Mouse (Mus musculus) hindbrain, embryonic 16.5 days (tissue): Measurements from ENCODE around the gene Wdfy4. TPM values are rescaled to one million over a fixed set of nuclear protein-coding genes. Genes with fewer than 3 reads are reported as not detected.

ENCODE experiments used
- ATAC-seq: fragments of 200-750 bp; cut with Nextera tagmentation; 2 replicates; pipeline ENCODE4 v1.8.0; 2017; ENCODE audit warnings: moderate TSS enrichment, moderate library complexity
- H3K27ac ChIP-seq: fragments of 300-500 bp; sonication (generic); 2 replicates; pipeline ENCODE4 v1.5.1; 2014; ENCODE audit warnings: low read depth, mild to moderate bottlenecking, control low read depth, low read length, moderate library complexity
- H3K27me3 ChIP-seq: fragments of 300-500 bp; sonication (generic); replicated peaks from 2 replicates; pipeline ENCODE4 v1.6.1; 2014; ENCODE audit warnings: low read length; ENCODE audit not compliant: control insufficient read depth, insufficient read depth
- H3K36me3 ChIP-seq: fragments of 300-500 bp; sonication (generic); 2 replicates; pipeline ENCODE4 v1.6.1; 2014; ENCODE audit warnings: mild to moderate bottlenecking, low read length, moderate library complexity, mixed read lengths; ENCODE audit not compliant: control insufficient read depth, insufficient read depth
- H3K4me1 ChIP-seq: fragments of 300-500 bp; sonication (generic); 2 replicates; pipeline ENCODE4 v1.6.1; 2014; ENCODE audit warnings: low read depth, low read length; ENCODE audit not compliant: control insufficient read depth, insufficient read depth
- H3K4me2 ChIP-seq: fragments of 300-500 bp; sonication (generic); 2 replicates; pipeline ENCODE4 v1.6.1; 2014; ENCODE audit warnings: mild to moderate bottlenecking, low read length, control low read depth, moderate library complexity
- H3K4me3 ChIP-seq: fragments of 300-500 bp; sonication (generic); 2 replicates; pipeline ENCODE4 v1.5.1; 2014; ENCODE audit warnings: mild to moderate bottlenecking, low read length, control low read depth, moderate library complexity
- H3K9ac ChIP-seq: fragments of 300-500 bp; sonication (generic); 2 replicates; pipeline ENCODE4 v1.6.1; 2014; ENCODE audit warnings: low read depth, mild to moderate bottlenecking, control low read depth, low read length, moderate library complexity
- H3K9me3 ChIP-seq: fragments of 300-500 bp; sonication (generic); 2 replicates; pipeline ENCODE4 v1.6.1; 2014; ENCODE audit warnings: mild to moderate bottlenecking, low read length, moderate library complexity; ENCODE audit not compliant: control insufficient read depth
- WGBS: fragments of 180-500 bp; shearing (Covaris S2); extraction: QIAGEN DNeasy Blood & Tissue Kit; methylation state at CpG from one replicate; pipeline ENCODE4 v1.1.7; 2014; 5-methylcytosine and 5-hydroxymethylcytosine counted together
- polyA plus RNA-seq: library from polyadenylated mRNA; unstranded; fragments of >200 nt; fragmentation: Nextera tagmentation; extraction: Ambion mirVana; gene quantifications from 2 replicates; pipeline ENCODE4 v1.2.1, GENCODE M21; 2015

The Wdfy4 gene
- polyA plus RNA-seq, 1 experiment from 2014 or later = 0.15 TPM

DNA sequence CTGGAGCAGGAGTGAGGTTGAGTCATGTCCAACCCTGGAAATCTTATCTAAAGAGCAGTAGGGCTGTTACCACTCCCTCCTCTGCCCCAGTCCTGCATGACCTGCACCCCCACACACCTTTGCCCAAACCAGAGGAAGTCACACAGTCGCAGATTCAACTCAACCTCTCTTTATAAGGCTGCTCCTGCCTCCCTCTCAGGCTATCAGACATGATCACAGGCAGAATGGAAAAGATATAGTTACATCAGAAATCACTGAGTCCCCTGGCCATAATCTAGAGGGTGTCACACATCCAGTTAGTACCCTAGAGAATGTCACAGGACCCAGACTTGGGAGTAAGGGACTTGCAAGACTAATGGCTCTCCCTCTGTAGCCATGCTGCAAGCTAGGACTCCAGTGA lies 68.7 kb downstream of the Wdfy4 start:
- Histone ChIP-seq H3K4me2 (no peak overlapping the region), H3K4me1 (no peaks in the 10 kb centered on the region), H3K4me3 (no peak overlapping the region), H3K27me3 (no peaks in the 10 kb centered on the region), H3K27ac (no peak overlapping the region), H3K9ac (no peak overlapping the region), H3K36me3 (no peaks in the 10 kb centered on the region), H3K9me3 (no peaks in the 10 kb centered on the region)
- 85% methylated on average over 1 of the region's 1 CpGs for WGBS
- no peak for ATAC-seq

DNA sequence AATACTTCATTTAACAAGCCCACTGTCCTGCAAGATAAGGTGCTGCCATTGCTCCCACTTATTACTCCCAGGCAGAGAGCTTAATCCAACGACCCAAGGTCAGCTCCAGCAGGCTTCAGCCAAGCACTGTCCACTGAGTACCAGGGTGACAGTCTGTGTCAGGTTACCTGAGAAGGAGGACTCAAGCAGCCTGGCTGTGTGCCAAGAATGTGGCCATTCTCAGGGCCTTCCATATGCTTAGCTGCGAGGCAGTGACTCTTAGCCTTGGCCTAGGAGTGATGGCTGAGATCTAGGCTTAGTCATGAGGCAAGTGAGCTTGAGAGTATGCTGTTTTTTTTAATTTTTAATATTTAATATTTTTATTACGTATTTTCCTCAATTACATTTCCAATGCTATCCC lies 80.5 kb downstream of the Wdfy4 start:
- Histone ChIP-seq H3K9ac (no peak overlapping the region), H3K9me3 (no peaks in the 10 kb centered on the region), H3K36me3 (no peaks in the 10 kb centered on the region), H3K27me3 (no peaks in the 10 kb centered on the region), H3K27ac (no peak overlapping the region), H3K4me1 (no peaks in the 10 kb centered on the region), H3K4me3 (no peak overlapping the region), H3K4me2 (no peak overlapping the region)
- no peak for ATAC-seq
- 88% methylated on average over 3 of the region's 3 CpGs for WGBS

DNA sequence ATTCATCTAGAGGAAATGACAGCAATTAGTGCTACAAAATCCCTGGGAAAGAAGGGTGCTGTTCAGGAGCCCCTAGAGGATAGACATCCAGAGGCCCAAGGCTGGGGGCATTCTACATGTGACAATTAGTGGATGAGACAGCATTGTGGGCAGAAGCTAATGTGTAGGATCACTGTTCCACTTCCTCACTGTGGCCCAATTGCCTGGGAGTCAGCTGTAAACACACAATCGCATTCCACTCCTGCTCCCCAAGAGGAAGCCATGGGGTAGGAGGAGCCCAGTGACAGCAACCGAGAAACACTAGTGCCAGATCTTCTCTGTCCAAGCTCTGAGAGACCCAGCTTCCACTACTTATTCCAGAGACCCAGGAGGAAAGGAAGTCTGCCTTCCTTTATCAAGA lies 83.7 kb downstream of the Wdfy4 start:
- Histone ChIP-seq H3K4me3 (no peak overlapping the region), H3K27me3 (no peaks in the 10 kb centered on the region), H3K9me3 (no peaks in the 10 kb centered on the region), H3K9ac (no peak overlapping the region), H3K4me1 (no peaks in the 10 kb centered on the region), H3K4me2 (no peak overlapping the region), H3K36me3 (no peaks in the 10 kb centered on the region), H3K27ac (no peak overlapping the region)
- ATAC-seq = no peak
- 68% methylated on average over 2 of the region's 2 CpGs for WGBS

DNA sequence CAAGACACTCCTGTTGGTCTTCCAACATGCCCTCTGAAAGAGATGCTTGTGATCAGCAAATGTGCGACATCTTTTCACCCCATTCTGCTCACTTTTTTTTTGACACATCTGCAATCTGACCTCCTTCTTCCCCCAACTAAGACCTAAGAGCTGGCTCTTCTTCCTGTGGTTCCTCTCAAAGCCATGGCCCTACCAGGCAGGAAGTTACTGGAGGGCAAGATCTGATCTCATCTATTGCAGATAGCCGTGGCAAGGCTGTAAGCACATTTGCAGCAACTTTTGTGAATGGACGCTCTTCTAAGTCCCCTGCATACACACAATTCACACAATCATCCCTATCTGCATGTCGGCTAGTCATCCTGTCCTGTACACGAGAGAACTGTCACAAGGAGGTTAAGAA lies 85.4 kb downstream of the Wdfy4 start:
- H3K9me3 ChIP-seq = no peaks in the 10 kb centered on the region
- H3K4me2 ChIP-seq = no peak overlapping the region
- no peak overlapping the region for H3K9ac ChIP-seq
- H3K27me3 ChIP-seq = no peaks in the 10 kb centered on the region
- H3K4me1 ChIP-seq = no peaks in the 10 kb centered on the region
- no peak overlapping the region for H3K4me3 ChIP-seq
- H3K27ac ChIP-seq = no peak overlapping the region
- 87% methylated on average over 5 of the region's 5 CpGs for WGBS
- ATAC-seq = no peak
- H3K36me3 ChIP-seq = no peaks in the 10 kb centered on the region

DNA sequence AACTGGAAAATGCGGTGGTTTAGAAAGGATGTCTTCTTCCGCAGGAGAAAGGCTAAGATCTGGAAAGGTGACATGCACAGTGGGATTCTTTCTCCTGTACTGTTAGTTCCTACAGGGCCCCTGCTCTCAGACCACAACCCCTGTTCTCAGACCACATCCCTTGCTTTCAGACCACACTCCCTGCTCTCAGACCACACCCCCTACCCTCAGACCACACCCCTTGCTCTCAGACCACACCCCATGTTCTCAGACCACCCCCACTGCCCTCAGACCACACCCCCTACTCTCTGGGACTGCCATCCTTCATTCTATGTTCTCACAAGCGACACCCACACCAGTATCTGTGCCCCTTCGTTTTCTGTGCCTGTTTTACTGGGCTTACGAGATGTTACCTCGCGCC lies 86.2 kb downstream of the Wdfy4 start:
- Histone ChIP-seq H3K9ac (no peak overlapping the region), H3K4me3 (no peak overlapping the region), H3K27me3 (no peaks in the 10 kb centered on the region), H3K36me3 (no peaks in the 10 kb centered on the region), H3K4me2 (no peak overlapping the region), H3K9me3 (no peaks in the 10 kb centered on the region), H3K27ac (no peak overlapping the region), H3K4me1 (no peaks in the 10 kb centered on the region)
- WGBS = 64% methylated on average over 7 of the region's 7 CpGs
- ATAC-seq = no peak

DNA sequence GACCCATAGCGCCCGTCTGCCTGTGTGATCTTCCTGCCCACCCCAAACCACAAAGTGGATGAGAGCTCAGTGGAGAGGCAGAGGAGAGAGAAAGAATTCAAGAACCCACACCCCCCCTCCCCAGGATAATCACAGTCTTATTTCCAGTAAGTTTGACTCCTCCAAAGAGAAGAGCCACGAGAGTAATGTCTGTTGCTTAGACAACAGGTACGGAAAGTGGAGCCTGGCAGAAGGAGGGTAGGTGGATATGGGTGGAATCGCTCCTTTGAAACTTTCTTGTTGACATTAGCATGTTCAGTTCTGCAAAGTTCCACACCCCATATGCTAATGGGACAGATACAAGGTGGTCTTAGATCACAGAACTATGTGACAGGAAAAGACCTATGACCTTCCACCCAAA lies 88.8 kb downstream of the Wdfy4 start:
- Histone ChIP-seq H3K36me3 (no peaks in the 10 kb centered on the region), H3K27me3 (no peaks in the 10 kb centered on the region), H3K9me3 (no peaks in the 10 kb centered on the region), H3K9ac (no peak overlapping the region), H3K4me2 (no peak overlapping the region), H3K27ac (no peak overlapping the region), H3K4me1 (no peaks in the 10 kb centered on the region), H3K4me3 (no peak overlapping the region)
- 87% methylated on average over 5 of the region's 5 CpGs for WGBS
- ATAC-seq = no peak

DNA sequence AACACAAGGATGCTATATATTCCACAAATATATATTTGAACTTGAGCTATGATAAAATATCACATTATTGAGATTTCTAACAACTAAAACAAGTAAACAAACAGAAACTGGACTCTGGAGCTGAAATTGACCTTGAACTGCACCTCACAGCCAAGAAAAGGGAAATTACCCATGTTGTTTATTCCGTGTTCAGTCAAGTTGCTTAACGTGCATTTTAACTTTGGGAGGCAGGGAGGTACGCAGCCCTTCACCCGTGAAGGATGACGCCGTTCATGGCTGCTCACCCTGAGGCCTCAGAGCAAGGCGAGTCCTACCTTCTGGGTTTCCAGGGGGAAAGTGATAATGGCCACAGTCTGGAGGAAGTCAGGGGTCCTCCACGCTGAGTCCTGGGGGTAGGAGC lies 102.0 kb downstream of the Wdfy4 start:
- peaks cover 4% of the 10 kb centered on the region; the same call in 1 of the 2 replicates for H3K4me1 ChIP-seq
- H3K36me3 ChIP-seq = no peaks in the 10 kb centered on the region
- H3K9me3 ChIP-seq = no peaks in the 10 kb centered on the region
- H3K4me3 ChIP-seq = no peak overlapping the region
- no peak overlapping the region for H3K4me2 ChIP-seq
- no peak overlapping the region for H3K27ac ChIP-seq
- WGBS = 84% methylated on average over 8 of the region's 8 CpGs
- ATAC-seq = no peak
- H3K27me3 ChIP-seq = no peaks in the 10 kb centered on the region; the same call in 1 of the 2 replicates
- no peak overlapping the region for H3K9ac ChIP-seq

DNA sequence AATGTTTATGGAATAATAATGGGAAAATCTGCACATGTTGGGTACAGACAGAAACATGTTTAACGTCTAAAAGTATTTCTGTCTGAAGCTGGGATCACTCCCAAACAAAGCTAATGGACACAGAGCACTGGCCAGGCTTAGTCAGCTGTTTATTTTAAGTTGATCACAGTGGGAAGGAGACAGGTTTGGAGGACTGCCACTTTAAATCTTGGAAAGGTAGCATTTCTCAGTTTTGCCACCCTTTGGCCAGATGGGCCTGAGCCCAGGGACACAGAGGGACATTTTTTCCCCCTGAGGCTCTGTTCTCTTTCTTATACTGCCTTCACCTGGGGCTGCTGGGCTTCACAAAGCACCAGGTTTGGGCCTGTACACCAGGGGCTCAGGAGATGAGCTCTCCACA lies 103.0 kb downstream of the Wdfy4 start:
- no peaks in the 10 kb centered on the region for H3K9me3 ChIP-seq
- H3K27ac ChIP-seq = no peak overlapping the region
- no peak for ATAC-seq
- no peak overlapping the region for H3K9ac ChIP-seq
- no peak overlapping the region for H3K4me2 ChIP-seq
- 47% methylated on average over 1 of the region's 1 CpGs for WGBS
- H3K27me3 ChIP-seq = peaks cover 3% of the 10 kb centered on the region
- no peak overlapping the region for H3K4me3 ChIP-seq
- no peaks in the 10 kb centered on the region for H3K36me3 ChIP-seq
- H3K4me1 ChIP-seq = peaks cover 4% of the 10 kb centered on the region; the same call in 1 of the 2 replicates

DNA sequence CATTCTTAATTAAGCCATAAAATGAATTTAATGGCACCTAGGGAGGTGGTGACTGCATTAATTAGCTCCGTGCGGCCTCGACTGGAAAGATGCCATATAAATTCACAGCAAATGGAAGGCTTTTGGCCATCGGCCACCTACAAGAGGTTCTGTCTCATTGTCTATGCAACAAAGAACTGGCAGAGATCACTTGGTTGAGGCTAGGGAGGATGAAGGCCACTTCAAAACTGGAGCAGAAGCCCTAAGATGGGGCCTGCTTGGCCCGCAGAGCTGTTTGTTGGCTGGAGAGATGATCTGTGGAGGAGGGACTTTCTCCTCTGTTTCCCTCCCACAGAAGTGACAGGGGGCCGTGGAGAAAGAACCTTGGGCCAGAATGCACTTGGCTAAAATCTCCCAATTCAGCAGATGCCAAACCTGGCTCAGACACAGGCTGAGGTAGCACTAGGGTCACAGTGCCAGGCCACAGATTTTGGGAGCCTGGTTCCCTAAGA lies 103.9 kb downstream of the Wdfy4 start:
- H3K4me2 ChIP-seq = no peak overlapping the region
- H3K27me3 ChIP-seq = peaks cover 3% of the 10 kb centered on the region
- H3K36me3 ChIP-seq = no peaks in the 10 kb centered on the region
- no peak overlapping the region for H3K9ac ChIP-seq
- H3K27ac ChIP-seq = no peak overlapping the region
- H3K9me3 ChIP-seq = no peaks in the 10 kb centered on the region
- H3K4me3 ChIP-seq = no peak overlapping the region
- peaks cover 4% of the 10 kb centered on the region; the same call in 1 of the 2 replicates for H3K4me1 ChIP-seq
- WGBS = 41% methylated on average over 6 of the region's 6 CpGs
- ATAC-seq = peak; percentile 80

DNA sequence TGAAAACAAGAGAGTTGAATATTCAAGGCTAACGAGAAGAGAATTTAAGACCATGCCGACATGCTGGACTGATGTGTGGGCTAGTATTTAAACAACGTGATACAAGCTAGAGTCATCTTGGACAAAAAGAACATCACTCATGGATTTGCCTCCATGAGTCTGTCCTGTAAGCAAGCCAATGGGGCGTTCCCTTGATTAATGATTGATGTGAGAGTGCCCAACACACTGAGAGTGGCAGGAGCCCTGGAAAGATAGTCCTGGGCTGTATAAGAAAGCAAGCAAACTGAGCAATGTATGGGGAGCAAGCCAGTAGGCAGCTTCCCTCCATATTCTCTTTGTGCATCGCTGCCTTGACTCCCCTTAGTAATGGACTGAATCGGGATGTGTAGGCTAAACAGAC lies 106.7 kb downstream of the Wdfy4 start:
- no peak overlapping the region for H3K27ac ChIP-seq
- H3K36me3 ChIP-seq = no peaks in the 10 kb centered on the region
- peaks cover 3% of the 10 kb centered on the region; the same call in 1 of the 2 replicates for H3K27me3 ChIP-seq
- peaks cover 4% of the 10 kb centered on the region; the same call in 1 of the 2 replicates for H3K4me1 ChIP-seq
- no peak overlapping the region for H3K4me3 ChIP-seq
- H3K9ac ChIP-seq = no peak overlapping the region
- 93% methylated on average over 6 of the region's 6 CpGs for WGBS
- no peak overlapping the region for H3K4me2 ChIP-seq
- H3K9me3 ChIP-seq = no peaks in the 10 kb centered on the region
- no peak for ATAC-seq
